8 mouse cellular contexts compared by ENCODE assay signal in genomic region chr6:136173191-136173896, GRCm38 (mm10). TPM values are rescaled to one million over a fixed set of nuclear protein-coding genes. Genes with fewer than 3 reads are reported as not detected.
DNase-seq lines count a peak whose midpoint lies in the region; ATAC-seq and TF ChIP-seq lines count a peak whose summit lies in the region.

Gene Grin2b (minus strand): TSS chr6:136173511.

- peak; percentile 38; the same call in 1 of the 2 replicates for ATAC-seq in embryonic facial prominence, embryonic 12.5 days (ENCODE audit: insufficient number of reproducible peaks, insufficient read depth, low FRiP score, low TSS enrichment)
- ATAC-seq in hindbrain, embryonic 15.5 days (ENCODE audit: low FRiP score, low read depth) = peak; percentile 83

- H3K4me1 ChIP-seq in embryonic facial prominence, embryonic 12.5 days = peaks cover 12% of the 10 kb centered on the region; the same call in 1 of the 2 replicates
- peaks cover 21% of the 10 kb centered on the region for H3K4me1 ChIP-seq in hindbrain, embryonic 15.5 days (replicated peaks)
- H3K4me1 ChIP-seq in olfactory bulb, adult 2 months (ENCODE audit: control insufficient read depth, insufficient read depth, low read length) = peaks cover 5% of the 10 kb centered on the region

- peak; percentile 76 for TF ChIP-seq CTCF in olfactory bulb, adult 2 months (IDR thresholded peaks at IDR 0.05; ENCODE audit: insufficient read depth, low read depth, low read length)

- no peak for TF ChIP-seq POLR2A in olfactory bulb, adult 2 months (IDR thresholded peaks at IDR 0.05; ENCODE audit: insufficient read depth, low read depth, low read length)

- peak within 1 kb of the TSS; percentile 40; the same call in 1 of the 2 replicates for H3K9ac ChIP-seq in embryonic facial prominence, embryonic 12.5 days
- peak within 1 kb of the TSS; percentile 75 for H3K9ac ChIP-seq in hindbrain, embryonic 15.5 days

- 1% methylated on average over 30 of the region's 30 CpGs for WGBS in embryonic facial prominence, embryonic 12.5 days
- WGBS in hindbrain, embryonic 15.5 days = 2% methylated on average over 29 of the region's 30 CpGs
- 1% methylated on average over 29 of the region's 30 CpGs for WGBS in olfactory bulb, adult 2 months

- DNase-seq in ovary, postnatal 36 days (ENCODE audit: low spot score) = peak; percentile 28
- DNase-seq in ovary, adult 18-20 months (ENCODE audit: low spot score) = no peak
- DNase-seq in liver = peak; percentile 19
- no peak for DNase-seq in thymus, postnatal 25 days
- no peak for DNase-seq in thymus, postnatal 36 days

- peak within 1 kb of the TSS; percentile 47 for H3K4me3 ChIP-seq in embryonic facial prominence, embryonic 12.5 days
- H3K4me3 ChIP-seq in hindbrain, embryonic 15.5 days = peak within 1 kb of the TSS; percentile 55
- H3K4me3 ChIP-seq in olfactory bulb, adult 2 months (ENCODE audit: insufficient read depth, low read depth, low read length) = peak within 1 kb of the TSS; percentile 62

- H3K27ac ChIP-seq in embryonic facial prominence, embryonic 12.5 days = no peak within 1 kb of the TSS
- H3K27ac ChIP-seq in hindbrain, embryonic 15.5 days (replicated peaks) = peak within 1 kb of the TSS; percentile 92
- peak within 1 kb of the TSS; percentile 97 for H3K27ac ChIP-seq in olfactory bulb, adult 2 months (ENCODE audit: insufficient read depth, low read depth, low read length)

- no peaks in the 10 kb centered on the region for H3K9me3 ChIP-seq in embryonic facial prominence, embryonic 12.5 days
- H3K9me3 ChIP-seq in hindbrain, embryonic 15.5 days = no peaks in the 10 kb centered on the region

- peak within 1 kb of the TSS; percentile 97 for H3K4me2 ChIP-seq in embryonic facial prominence, embryonic 12.5 days (replicated peaks)
- peak within 1 kb of the TSS; percentile 68 for H3K4me2 ChIP-seq in hindbrain, embryonic 15.5 days

- H3K36me3 ChIP-seq in embryonic facial prominence, embryonic 12.5 days = no peaks in the 10 kb centered on the region
- H3K36me3 ChIP-seq in hindbrain, embryonic 15.5 days = no peaks in the 10 kb centered on the region

- H3K27me3 ChIP-seq in embryonic facial prominence, embryonic 12.5 days = peaks cover 45% of the 10 kb centered on the region
- H3K27me3 ChIP-seq in hindbrain, embryonic 15.5 days = no peaks in the 10 kb centered on the region

RNA-seq across cellular contexts. Expression of gene Grin2b, which starts in this region (rescaled TPM):
- polyA plus RNA-seq in embryonic facial prominence, embryonic 12.5 days (2016; fragmentation: Nextera tagmentation; extraction: Ambion mirVana) = 2.7 and 3.3 TPM in 2 replicates
- polyA plus RNA-seq in hindbrain, embryonic 15.5 days (2015; fragmentation: Nextera tagmentation; extraction: Ambion mirVana) = 51.0 and 62.4 TPM in 2 replicates
- polyA plus RNA-seq in olfactory bulb, adult 2 months (2012; ENCODE audit: insufficient read depth, insufficient read length, low replicate concordance, missing spikeins) = 76.8 and 120 TPM in 2 replicates

Comparison
In these comparisons a context has a peak if more than half of its experiments do, and no peak if none do; other contexts are left out.
1. RNA of gene Grin2b (polyA plus RNA-seq): 76.8 to 120 TPM in olfactory bulb, adult 2 months and 51.0 to 62.4 TPM in hindbrain, embryonic 15.5 days; 2.7 to 3.3 TPM in embryonic facial prominence, embryonic 12.5 days; every median in the first group is over 10 times any median in the second.
2. DNase-seq: peak in ovary, postnatal 36 days (single experiment) and liver (single experiment); none in ovary, adult 18-20 months (single experiment), thymus, postnatal 25 days (single experiment) and thymus, postnatal 36 days (0 of 2).
3. Peak in every context shown above with its lines, with median percentiles within 50 percentile points of each other: H3K4me3 ChIP-seq.